Mouse (Mus musculus): ENCODE data around the gene Enpp3. TPM values are rescaled to one million over a fixed set of nuclear protein-coding genes. Genes with fewer than 3 reads are reported as not detected.

Gene Enpp3
- polyA plus RNA-seq, 1 experiment from 2014 or later: 0.37 TPM

GRCm38 (mm10) chr10:24764640-24765039 lies 78.0 kb downstream of the Enpp3 start:
- ATAC-seq (no peak), DNase-seq (ENCODE audit: low read depth, low spot score) (no peak)
- CTCF ChIA-PET: no interaction called here
- in situ Hi-C loops (cut with MboI; ENCODE audit: low pct_unique_long_range_greater_than_20kb): no loop called here
- no peak for TF ChIP-seq CTCF (IDR thresholded peaks at IDR 0.05)
- POLR2A ChIA-PET: no interaction called here
- H3K27me3 ChIP-seq: no peaks in the 10 kb centered on the region

GRCm38 (mm10) chr10:24763257-24763656 lies 79.4 kb downstream of the Enpp3 start:
- DNase-seq (ENCODE audit: low read depth, low spot score) (no peak), ATAC-seq (no peak)
- H3K27me3 ChIP-seq: no peaks in the 10 kb centered on the region
- no peak for TF ChIP-seq CTCF (IDR thresholded peaks at IDR 0.05)
- POLR2A ChIA-PET: no interaction called here
- in situ Hi-C loops (cut with MboI; ENCODE audit: low pct_unique_long_range_greater_than_20kb): no loop called here
- CTCF ChIA-PET: no interaction called here

GRCm38 (mm10) chr10:24758326-24758915 lies 84.2 kb downstream of the Enpp3 start:
- no peak for TF ChIP-seq CTCF (IDR thresholded peaks at IDR 0.05)
- CTCF ChIA-PET: interaction anchor here (0.9 to 1.2 kb wide), 2 partner anchors 31 to 35 kb away, joined by 3 read pairs; no protein-coding TSS in a partner anchor
- ATAC-seq (no peak), DNase-seq (ENCODE audit: low read depth, low spot score) (no peak)
- POLR2A ChIA-PET: no interaction called here
- in situ Hi-C loops (cut with MboI; ENCODE audit: low pct_unique_long_range_greater_than_20kb): no loop called here
- no peaks in the 10 kb centered on the region for H3K27me3 ChIP-seq

GRCm38 (mm10) chr10:24754874-24755540 lies 87.6 kb downstream of the Enpp3 start:
- ChIA-PET POLR2A (no interaction called here), CTCF (no interaction called here)
- TF ChIP-seq CTCF (IDR thresholded peaks at IDR 0.05): no peak
- in situ Hi-C loops (cut with MboI; ENCODE audit: low pct_unique_long_range_greater_than_20kb): no loop called here
- ATAC-seq (no peak), DNase-seq (ENCODE audit: low read depth, low spot score) (no peak)
- H3K27me3 ChIP-seq: no peaks in the 10 kb centered on the region

GRCm38 (mm10) chr10:24754251-24754835 lies 88.3 kb downstream of the Enpp3 start:
- DNase-seq (ENCODE audit: low read depth, low spot score) (no peak), ATAC-seq (no peak)
- no peak for TF ChIP-seq CTCF (IDR thresholded peaks at IDR 0.05)
- in situ Hi-C loops (cut with MboI; ENCODE audit: low pct_unique_long_range_greater_than_20kb): no loop called here
- POLR2A ChIA-PET: no interaction called here
- no peaks in the 10 kb centered on the region for H3K27me3 ChIP-seq
- CTCF ChIA-PET: no interaction called here

GRCm38 (mm10) chr10:24753536-24754250 lies 88.9 kb downstream of the Enpp3 start:
- ChIA-PET CTCF (no interaction called here), POLR2A (no interaction called here)
- in situ Hi-C loops (cut with MboI; ENCODE audit: low pct_unique_long_range_greater_than_20kb): no loop called here
- DNase-seq (ENCODE audit: low read depth, low spot score): no peak
- no peak for TF ChIP-seq CTCF (IDR thresholded peaks at IDR 0.05)
- no peak for ATAC-seq
- no peaks in the 10 kb centered on the region for H3K27me3 ChIP-seq

- TF ChIP-seq CTCF (IDR thresholded peaks at IDR 0.05): no peak
- ATAC-seq (no peak), DNase-seq (ENCODE audit: low read depth, low spot score) (no peak)
- in situ Hi-C loops (cut with MboI; ENCODE audit: low pct_unique_long_range_greater_than_20kb): no loop called here
- ChIA-PET POLR2A (no interaction called here), CTCF (no interaction called here)
- H3K27me3 ChIP-seq: no peaks in the 10 kb centered on the region
Observed at GRCm38 (mm10) chr10:24742950-24743487, 99.6 kb downstream of the Enpp3 start.

- in situ Hi-C loops (cut with MboI; ENCODE audit: low pct_unique_long_range_greater_than_20kb): no loop called here
- DNase-seq (ENCODE audit: low read depth, low spot score) (no peak), ATAC-seq (no peak)
- ChIA-PET POLR2A (no interaction called here), CTCF (no interaction called here)
- no peaks in the 10 kb centered on the region for H3K27me3 ChIP-seq
- TF ChIP-seq CTCF (IDR thresholded peaks at IDR 0.05): no peak
Observed at GRCm38 (mm10) chr10:24741229-24742198, 101.1 kb downstream of the Enpp3 start.

GRCm38 (mm10) chr10:24739171-24739570 lies 103.5 kb downstream of the Enpp3 start:
- ATAC-seq (no peak), DNase-seq (ENCODE audit: low read depth, low spot score) (no peak)
- no peak for TF ChIP-seq CTCF (IDR thresholded peaks at IDR 0.05)
- in situ Hi-C loops (cut with MboI; ENCODE audit: low pct_unique_long_range_greater_than_20kb): no loop called here
- H3K27me3 ChIP-seq: no peaks in the 10 kb centered on the region
- ChIA-PET CTCF (interaction anchor here (1.3 kb wide), 1 partner anchor 10 kb away, joined by 5 read pairs; no protein-coding TSS in a partner anchor), POLR2A (no interaction called here)

- TF ChIP-seq CTCF (IDR thresholded peaks at IDR 0.05): no peak
- POLR2A ChIA-PET: no interaction called here
- no peak for ATAC-seq
- no peaks in the 10 kb centered on the region for H3K27me3 ChIP-seq
- in situ Hi-C loops (cut with MboI; ENCODE audit: low pct_unique_long_range_greater_than_20kb): no loop called here
- no peak for DNase-seq (ENCODE audit: low read depth, low spot score)
- CTCF ChIA-PET: interaction anchor here (1.3 kb wide), 1 partner anchor 11 kb away, joined by 5 read pairs; no protein-coding TSS in a partner anchor
Observed at GRCm38 (mm10) chr10:24738456-24738855, 104.2 kb downstream of the Enpp3 start.
